Mouse (Mus musculus) CH12.LX (cell line): Measurements from ENCODE around the gene Traf3. TPM values are rescaled to one million over a fixed set of nuclear protein-coding genes. Genes with fewer than 3 reads are reported as not detected.

ENCODE experiments used
- DNase-seq: peaks from one replicate; pipeline ENCODE4 v3.0.0-alpha.2; 2013; ENCODE audit errors: extremely low read depth
- H3K27ac ChIP-seq: 2 replicates; pipeline ENCODE4 v1.5.1; 2012; ENCODE audit warnings: low read depth, mild to moderate bottlenecking, control low read depth, moderate library complexity; ENCODE audit not compliant: insufficient read depth
- H3K27me3 ChIP-seq: replicated peaks from 2 replicates; pipeline ENCODE3; 2012; ENCODE audit warnings: inconsistent platforms
- H3K36me3 ChIP-seq, 2 experiments: replicated peaks in 1 of 2; 2 replicates each; pipeline versions ENCODE3 to v1.6.1; 2012; ENCODE audit warnings: inconsistent platforms in 1 of 2, low read length in 1 of 2, mild to moderate bottlenecking in 1 of 2, mixed read lengths in 1 of 2, moderate library complexity in 1 of 2; ENCODE audit not compliant: control insufficient read depth in 1 of 2, insufficient read depth in 1 of 2
- H3K4me1 ChIP-seq, 2 experiments: 2 replicates each; pipeline ENCODE4 v1.6.1; 2012; ENCODE audit warnings: inconsistent platforms in 1 of 2, moderate library complexity in 1 of 2; ENCODE audit not compliant: insufficient read depth in 2 of 2, control insufficient read depth in 1 of 2
- H3K4me2 ChIP-seq: 2 replicates; pipeline ENCODE4 v1.6.1; 2012; ENCODE audit warnings: low read depth, mild to moderate bottlenecking, control low read depth; ENCODE audit not compliant: poor library complexity, insufficient read depth, severe bottlenecking
- H3K4me3 ChIP-seq, 3 experiments: fragments of 150-350 bp in 1 of 3; sonication (generic) in 1 of 3; replicated peaks in 1 of 3; 2 replicates each; pipeline versions ENCODE3 to v1.5.1; 2011 to 2012; ENCODE audit warnings: low read depth in 2 of 3, low read length in 2 of 3, mild to moderate bottlenecking in 2 of 3, moderate library complexity in 2 of 3, control low read depth in 1 of 3, improper control_type of control experiment in 1 of 3, inconsistent platforms in 1 of 3, mixed read lengths in 1 of 3; ENCODE audit not compliant: poor library complexity in 1 of 3
- H3K79me2 ChIP-seq: replicated peaks from 2 replicates; pipeline ENCODE4 v1.6.1; 2012; ENCODE audit warnings: mild to moderate bottlenecking, moderate library complexity; ENCODE audit not compliant: control insufficient read depth, poor library complexity, insufficient read depth, severe bottlenecking; ENCODE audit errors: extremely low read depth
- H3K9ac ChIP-seq: 2 replicates; pipeline ENCODE4 v1.6.1; 2012; ENCODE audit warnings: low read depth, mild to moderate bottlenecking, control low read depth, moderate library complexity; ENCODE audit not compliant: insufficient read depth
- H3K9me3 ChIP-seq: replicated peaks from 2 replicates; pipeline ENCODE3; 2012; ENCODE audit warnings: low read length, inconsistent platforms, mixed read lengths
- EP300 ChIP-seq: IDR thresholded peaks from 2 replicates; pipeline ENCODE4 v1.6.1; 2011; ENCODE audit warnings: low read length, improper control_type of control experiment
- IRF4 ChIP-seq: IDR thresholded peaks from 2 replicates; pipeline ENCODE4 v1.6.1; 2014; ENCODE audit warnings: low read depth, mild to moderate bottlenecking, inconsistent platforms, low read length, improper control_type of control experiment
- JUN ChIP-seq: IDR thresholded peaks from 2 replicates; pipeline ENCODE4 v1.6.1; 2011; ENCODE audit warnings: low read depth, mild to moderate bottlenecking, low read length, improper control_type of control experiment, moderate library complexity; ENCODE audit not compliant: insufficient read depth
- KAT2A ChIP-seq: IDR thresholded peaks from 2 replicates; pipeline ENCODE4 v1.6.1; 2012; ENCODE audit warnings: low read length, improper control_type of control experiment, inconsistent platforms; ENCODE audit not compliant: insufficient replicate concordance
- MAX ChIP-seq: IDR thresholded peaks from 2 replicates; pipeline ENCODE4 v1.6.1; 2011; ENCODE audit warnings: low read length, improper control_type of control experiment
- MAZ ChIP-seq: IDR thresholded peaks from 2 replicates; pipeline ENCODE4 v1.6.1; 2012; ENCODE audit warnings: low read depth, mild to moderate bottlenecking, inconsistent platforms, low read length, improper control_type of control experiment, moderate library complexity
- MXI1 ChIP-seq: IDR thresholded peaks from 2 replicates; pipeline ENCODE4 v1.6.1; 2011; ENCODE audit warnings: mild to moderate bottlenecking, low read depth, low read length, improper control_type of control experiment
- NELFE ChIP-seq: IDR thresholded peaks from 2 replicates; pipeline ENCODE4 v1.6.1; 2011; ENCODE audit warnings: low read depth, low read length, improper control_type of control experiment
- NRF1 ChIP-seq: IDR thresholded peaks from 2 replicates; pipeline ENCODE4 v1.6.1; 2014; ENCODE audit warnings: low read depth, mild to moderate bottlenecking, inconsistent platforms, low read length, improper control_type of control experiment, moderate library complexity
- RAD21 ChIP-seq: IDR thresholded peaks from 2 replicates; pipeline ENCODE4 v1.6.1; 2011; ENCODE audit warnings: low read depth, mild to moderate bottlenecking, low read length, improper control_type of control experiment, moderate library complexity
- RCOR1 ChIP-seq: conservative IDR thresholded peaks from 2 replicates; pipeline ENCODE4 v1.6.1; 2012; ENCODE audit warnings: low read depth, mild to moderate bottlenecking, inconsistent platforms, low read length, improper control_type of control experiment
- SIN3A ChIP-seq: IDR thresholded peaks from 2 replicates; pipeline ENCODE4 v1.6.1; 2012; ENCODE audit warnings: low read length, improper control_type of control experiment, inconsistent platforms
- SMC3 ChIP-seq: IDR thresholded peaks from 2 replicates; pipeline ENCODE4 v1.6.1; 2011; ENCODE audit warnings: low read depth, low read length, improper control_type of control experiment
- TBP ChIP-seq: conservative IDR thresholded peaks from 2 replicates; pipeline ENCODE4 v1.6.1; 2011; ENCODE audit warnings: low read depth, low read length, improper control_type of control experiment
- UBTF ChIP-seq: IDR thresholded peaks from 2 replicates; pipeline ENCODE4 v1.6.1; 2012; ENCODE audit warnings: low read depth, mild to moderate bottlenecking, inconsistent platforms, low read length, improper control_type of control experiment, moderate library complexity
- USF1 ChIP-seq: IDR thresholded peaks from 2 replicates; pipeline ENCODE4 v1.6.1; 2014; ENCODE audit warnings: low read depth, mild to moderate bottlenecking, inconsistent platforms, low read length, improper control_type of control experiment
- ZMIZ1 ChIP-seq: IDR thresholded peaks from 2 replicates; pipeline ENCODE4 v1.6.1; 2012; ENCODE audit warnings: low read depth, mild to moderate bottlenecking, inconsistent platforms, low read length, improper control_type of control experiment
- dilution Hi-C: fragments of 300-500 bp; cut with MboI; formaldehyde crosslinking; loops from 2 replicates; pipeline ENCODE4 v1.14.3; 2020; ENCODE audit warnings: low sequenced_read_pairs; ENCODE audit not compliant: extremely low pct_unique_long_range_greater_than_20kb, extremely low pct_ligation_motif_present
- in situ Hi-C: fragments of 300-500 bp; cut with MboI; formaldehyde crosslinking; loops from 3 replicates; pipeline ENCODE4 v1.14.3; 2019; ENCODE audit warnings: low sequenced_read_pairs, low pct_ligation_motif_present, low pct_unique_long_range_greater_than_20kb, mixed read lengths
- polyA plus RNA-seq: library from polyadenylated mRNA; unstranded; fragments of >175 nt; gene quantifications from 2 replicates; pipeline ENCODE4 v1.2.1, GENCODE M21; 2012; ENCODE audit warnings: low read depth; ENCODE audit not compliant: insufficient read length
- total RNA-seq, 2 experiments: library from RNA; depleted of rRNA; stranded (reverse); fragments of 300-350 nt in 1 of 2; fragments of >200 nt in 1 of 2; gene quantifications; 2 replicates each; pipeline ENCODE4 v1.2.3; 2012 to 2014

The Traf3 gene
- total and polyA plus RNA-seq, 3 experiments: 10.9 to 33.1 (median 17.5) TPM

GRCm38 (mm10) chr12:111190355-111190754, 24.2 kb downstream of the Traf3 start:
- no peaks in the 10 kb centered on the region for H3K27me3 ChIP-seq
- H3K4me3 ChIP-seq: no peak overlapping the region
- peaks cover 45% of the 10 kb centered on the region for H3K79me2 ChIP-seq
- H3K4me1 ChIP-seq: peaks cover 0 to 30% of the 10 kb centered on the region in 2 experiments; a peak in 3 of 4 replicates
- no peak for TF ChIP-seq RAD21
- TF ChIP-seq RCOR1: no peak
- no peak for TF ChIP-seq KAT2A
- no peak for TF ChIP-seq NELFE
- no peak for TF ChIP-seq USF1
- no peak for TF ChIP-seq MAZ
- no peak for TF ChIP-seq SIN3A
- no peak for TF ChIP-seq JUN
- TF ChIP-seq NRF1: no peak
- no peak for TF ChIP-seq MAX
- no peak for TF ChIP-seq SMC3
- TF ChIP-seq IRF4: no peak
- TF ChIP-seq, all 38 proteins: peak for 0
- Histone ChIP-seq H3K9ac (no peak overlapping the region), H3K9me3 (no peaks in the 10 kb centered on the region), H3K4me2 (no peak overlapping the region), H3K27ac (no peak overlapping the region), H3K36me3 (peaks cover 11 to 82% of the 10 kb centered on the region in 2 experiments)
- in situ Hi-C loops: no loop called here
- DNase-seq: no peak
- dilution Hi-C loops: no loop called here

GRCm38 (mm10) chr12:111190891-111191290, 24.7 kb downstream of the Traf3 start:
- Histone ChIP-seq H3K4me1 (peaks cover 0 to 25% of the 10 kb centered on the region in 2 experiments; a peak in 3 of 4 replicates), H3K4me2 (no peak overlapping the region), H3K9ac (no peak overlapping the region), H3K27me3 (no peaks in the 10 kb centered on the region), H3K9me3 (no peaks in the 10 kb centered on the region), H3K27ac (no peak overlapping the region), H3K36me3 (peaks cover 11 to 81% of the 10 kb centered on the region in 2 experiments), H3K4me3 (no peak overlapping the region), H3K79me2 (peaks cover 43% of the 10 kb centered on the region)
- DNase-seq: no peak
- in situ Hi-C loops (no loop called here), dilution Hi-C loops (no loop called here)
- TF ChIP-seq MXI1 (no peak), UBTF (no peak), EP300 (no peak), ZMIZ1 (no peak), TBP (no peak)
